Mouse (Mus musculus) forebrain, embryonic 10.5 days (tissue): ENCODE results near the gene Gm5127. TPM values are rescaled to one million over a fixed set of nuclear protein-coding genes. Genes with fewer than 3 reads are reported as not detected.

Experiments used
- DNase-seq: peaks from one replicate; pipeline ENCODE4 v3.0.0-alpha.2; 2017; ENCODE audit warnings: low spot score; ENCODE audit errors: extremely low spot score
- H3K27ac ChIP-seq: fragments of 300-500 bp; sonication (generic); 2 replicates; pipeline ENCODE4 v1.5.1; 2016; ENCODE audit warnings: mild to moderate bottlenecking
- H3K27me3 ChIP-seq: fragments of 300-500 bp; sonication (generic); 2 replicates; pipeline ENCODE4 v1.6.1; 2016; ENCODE audit warnings: mild to moderate bottlenecking; ENCODE audit not compliant: poor library complexity, severe bottlenecking
- H3K36me3 ChIP-seq: fragments of 300-500 bp; sonication (generic); replicated peaks from 2 replicates; pipeline ENCODE4 v1.6.1; 2016; ENCODE audit warnings: mild to moderate bottlenecking, moderate library complexity
- H3K4me1 ChIP-seq: fragments of 300-500 bp; sonication (generic); 2 replicates; pipeline ENCODE4 v1.6.1; 2016
- H3K4me3 ChIP-seq: fragments of 300-500 bp; sonication (generic); 2 replicates; pipeline ENCODE4 v1.5.1; 2016; ENCODE audit warnings: mild to moderate bottlenecking, moderate library complexity
- H3K9me3 ChIP-seq: fragments of 300-500 bp; sonication (generic); 2 replicates; pipeline ENCODE4 v1.6.1; 2016; ENCODE audit warnings: mild to moderate bottlenecking, moderate library complexity
- WGBS: fragments of 180-500 bp; shearing (Covaris S2); methylation state at CpG from one replicate; pipeline ENCODE4 v1.1.7; 2016; 5-methylcytosine and 5-hydroxymethylcytosine counted together
- microRNA-seq: library from miRNA; unstranded; fragments of <30 nt; microRNA quantifications from one replicate; pipeline ENCODE4, GENCODE M21; 2017
- polyA plus RNA-seq: library from polyadenylated mRNA; unstranded; fragments of >200 nt; fragmentation: Nextera tagmentation; extraction: Ambion mirVana; gene quantifications from 2 replicates; pipeline ENCODE4 v1.2.1, GENCODE M21; 2016

Gene Gm5127
- polyA plus RNA-seq, 1 experiment from 2014 or later: 2.1 TPM

- Histone ChIP-seq H3K9me3 (no peaks in the 10 kb centered on the region), H3K27me3 (peaks cover 17% of the 10 kb centered on the region; the same call in 1 of the 2 replicates)
- DNase-seq: no peak
Measured at GRCm38 (mm10) chrX:106633543-106633942, 50.6 kb downstream of the Gm5127 start.

GRCm38 (mm10) chrX:106634799-106635541, 52.0 kb downstream of the Gm5127 start:
- DNase-seq: no peak
- H3K27ac ChIP-seq: no peak overlapping the region
- no peak overlapping the region for H3K4me3 ChIP-seq
- no peaks in the 10 kb centered on the region for H3K4me1 ChIP-seq
- H3K27me3 ChIP-seq: peaks cover 17% of the 10 kb centered on the region; the same call in 1 of the 2 replicates
- no peaks in the 10 kb centered on the region for H3K36me3 ChIP-seq
- H3K9me3 ChIP-seq: no peaks in the 10 kb centered on the region
- 85% methylated on average over 3 of the region's 3 CpGs for WGBS

More at GRCm38 (mm10) chrX:106633543-106633942, 50.6 kb downstream of the Gm5127 start:
- Histone ChIP-seq H3K4me3 (no peak overlapping the region), H3K27ac (no peak overlapping the region), H3K4me1 (no peaks in the 10 kb centered on the region), H3K36me3 (no peaks in the 10 kb centered on the region)

- no peaks in the 10 kb centered on the region for H3K36me3 ChIP-seq
- H3K9me3 ChIP-seq: no peaks in the 10 kb centered on the region
- H3K4me1 ChIP-seq: no peaks in the 10 kb centered on the region
- H3K27me3 ChIP-seq: peaks cover 7% of the 10 kb centered on the region
- no peak overlapping the region for H3K27ac ChIP-seq
- H3K4me3 ChIP-seq: no peak overlapping the region
- DNase-seq: no peak
Measured at GRCm38 (mm10) chrX:106662101-106662500, 79.1 kb downstream of the Gm5127 start.

- H3K4me1 ChIP-seq: no peaks in the 10 kb centered on the region
- H3K9me3 ChIP-seq: no peaks in the 10 kb centered on the region
- WGBS: 88% methylated on average over 3 of the region's 3 CpGs
- no peaks in the 10 kb centered on the region for H3K36me3 ChIP-seq
- no peak for DNase-seq
- H3K27ac ChIP-seq: no peak overlapping the region
- peaks cover 9% of the 10 kb centered on the region; the same call in 1 of the 2 replicates for H3K27me3 ChIP-seq
- no peak overlapping the region for H3K4me3 ChIP-seq
Measured at GRCm38 (mm10) chrX:106704590-106704989, 121.6 kb downstream of the Gm5127 start.

- Histone ChIP-seq H3K27me3 (peaks cover 5% of the 10 kb centered on the region; the same call in 1 of the 2 replicates), H3K27ac (no peak overlapping the region), H3K9me3 (no peaks in the 10 kb centered on the region), H3K4me1 (no peaks in the 10 kb centered on the region), H3K4me3 (no peak overlapping the region), H3K36me3 (no peaks in the 10 kb centered on the region)
- WGBS: 41% methylated on average over 2 of the region's 2 CpGs
- no peak for DNase-seq
Measured at GRCm38 (mm10) chrX:106717160-106717559, 134.2 kb downstream of the Gm5127 start.

- Histone ChIP-seq H3K9me3 (no peaks in the 10 kb centered on the region), H3K27me3 (no peaks in the 10 kb centered on the region), H3K27ac (no peak overlapping the region), H3K36me3 (no peaks in the 10 kb centered on the region), H3K4me3 (no peak overlapping the region), H3K4me1 (no peaks in the 10 kb centered on the region)
- no peak for DNase-seq
Measured at GRCm38 (mm10) chrX:106742241-106742640, 159.3 kb downstream of the Gm5127 start.

- WGBS: 83% methylated on average over 1 of the region's 1 CpGs
- no peak overlapping the region for H3K27ac ChIP-seq
- peaks cover 12% of the 10 kb centered on the region for H3K27me3 ChIP-seq
- no peaks in the 10 kb centered on the region for H3K4me1 ChIP-seq
- no peaks in the 10 kb centered on the region for H3K9me3 ChIP-seq
- H3K4me3 ChIP-seq: no peak overlapping the region
- DNase-seq: no peak
- no peaks in the 10 kb centered on the region for H3K36me3 ChIP-seq
Measured at GRCm38 (mm10) chrX:106755272-106755671, 172.3 kb downstream of the Gm5127 start.

Small RNA genes within 50 kb of the gene (microRNA-seq; reads per million reads assigned to microRNA genes)
- not detected for gene Gm22102

Other genes starting within 250 kb of the Gm5127 start
- 73.3 and 79.8 TPM in 2 replicates for gene Fndc3c1, start 97.8 kb upstream of the Gm5127 start, polyA plus RNA-seq
- 0.68 and 1.0 TPM in 2 replicates for gene Cysltr1, start 20.5 kb downstream of the Gm5127 start, polyA plus RNA-seq